Mouse (Mus musculus): ENCODE results near the gene Ralgps1.

Ralgps1 gene

GRCm38 (mm10) chr2:33179171-33179929 lies 191.9 kb downstream of the Ralgps1 start:
- DNase-seq (ENCODE audit: inconsistent age in 2 of 2, low spot score in 1 of 2): no peak

GRCm38 (mm10) chr2:33178243-33178932 lies 192.9 kb downstream of the Ralgps1 start:
- DNase-seq (ENCODE audit: inconsistent age in 2 of 2, low spot score in 1 of 2): peak in 1 of 2 experiments; percentile 54

- peak in 1 of 2 experiments; percentile 67 for DNase-seq (ENCODE audit: inconsistent age in 2 of 2, low spot score in 1 of 2)
These were observed 193.6 kb downstream of the Ralgps1 start for GRCm38 (mm10) chr2:33177443-33178242.

GRCm38 (mm10) chr2:33176921-33177320 lies 194.4 kb downstream of the Ralgps1 start:
- no peak for DNase-seq (ENCODE audit: inconsistent age in 2 of 2, low spot score in 1 of 2)

GRCm38 (mm10) chr2:33176516-33176915 lies 194.8 kb downstream of the Ralgps1 start:
- DNase-seq (ENCODE audit: inconsistent age in 2 of 2, low spot score in 1 of 2): peak in 1 of 2 experiments; percentile 55

DNA sequence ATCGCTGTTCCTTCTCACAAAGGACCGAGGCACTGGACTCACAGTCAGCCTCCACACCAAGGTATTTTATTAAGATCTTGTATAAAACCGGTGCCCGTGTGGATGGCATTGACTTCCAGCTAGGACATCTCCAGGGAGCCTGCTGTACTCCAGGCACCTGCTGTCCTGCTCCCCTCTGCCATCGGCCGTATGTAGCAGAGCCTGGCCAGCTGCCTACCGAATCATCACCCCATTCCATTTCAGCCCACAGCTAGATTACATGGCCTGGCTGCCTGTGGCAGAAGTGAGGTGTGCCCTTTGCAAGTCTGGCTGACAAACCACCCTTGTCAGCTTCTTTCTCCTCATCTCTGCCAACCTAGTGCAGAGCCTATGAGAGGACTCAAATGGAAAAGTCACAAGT lies 197.6 kb downstream of the Ralgps1 start:
- no peak for DNase-seq (ENCODE audit: inconsistent age in 2 of 2, low spot score in 1 of 2)

DNA sequence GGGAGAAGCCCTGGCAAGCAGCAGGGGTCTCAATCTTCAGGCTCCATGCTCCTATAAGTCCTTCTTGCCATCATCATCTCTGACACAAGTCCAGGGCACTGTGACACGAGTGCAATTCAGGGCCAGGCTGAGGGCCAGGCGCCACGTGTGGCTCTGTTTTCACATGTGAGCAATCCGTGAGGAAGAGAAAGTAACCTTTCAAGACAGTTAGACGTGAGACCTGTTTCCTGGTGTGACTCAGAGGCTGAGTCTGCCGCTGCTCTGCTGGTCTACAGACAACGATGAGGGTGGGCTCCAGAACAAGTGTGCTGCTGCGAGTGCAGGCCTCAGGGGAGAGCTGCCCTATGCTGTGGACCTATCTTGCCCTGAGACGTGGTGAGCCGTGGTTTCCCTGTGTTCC lies 198.2 kb downstream of the Ralgps1 start:
- peak in 1 of 2 experiments; percentile 74 for DNase-seq (ENCODE audit: inconsistent age in 2 of 2, low spot score in 1 of 2)

GRCm38 (mm10) chr2:33170777-33171565 lies 200.3 kb downstream of the Ralgps1 start:
- no peak for DNase-seq (ENCODE audit: inconsistent age in 2 of 2, low spot score in 1 of 2)

DNA sequence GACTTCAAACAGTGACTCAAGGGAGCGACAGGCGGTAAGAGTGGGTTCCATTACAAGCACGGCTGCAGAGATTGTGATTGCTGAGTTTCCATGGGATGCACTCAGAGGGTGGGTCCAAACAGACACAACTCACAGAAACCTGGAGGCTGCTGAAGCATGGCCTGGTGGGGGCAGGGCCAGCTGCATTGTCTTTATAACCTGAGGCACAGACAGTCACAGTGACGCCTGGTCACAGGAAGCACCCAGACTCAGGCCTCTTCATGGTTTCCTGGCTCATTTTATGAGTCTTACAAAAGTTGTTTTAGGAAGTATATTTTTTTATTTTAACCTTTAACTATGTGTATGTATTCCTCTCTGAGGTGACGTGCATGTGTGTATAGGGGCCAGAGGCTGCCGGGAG lies 201.8 kb downstream of the Ralgps1 start:
- DNase-seq (ENCODE audit: inconsistent age in 2 of 2, low spot score in 1 of 2): no peak

DNA sequence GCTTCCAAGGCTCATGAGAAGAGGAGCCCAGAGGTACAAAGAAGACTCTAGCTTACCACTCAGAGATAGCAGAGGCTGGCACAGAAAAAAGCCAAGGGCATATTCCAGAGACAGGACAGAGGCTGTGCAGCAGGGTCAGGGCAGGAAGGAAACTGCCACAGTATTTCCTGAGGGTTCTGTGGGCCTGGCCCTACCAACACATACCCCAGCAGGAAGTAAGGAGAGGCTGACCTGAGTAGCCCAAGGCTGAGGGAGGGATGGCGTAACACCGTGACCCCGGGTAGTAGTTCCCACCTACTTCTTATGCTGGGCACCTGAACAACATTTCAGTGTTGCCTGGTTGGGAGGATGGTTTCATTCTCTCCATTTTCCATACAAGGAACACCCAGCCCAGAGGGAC lies 204.2 kb downstream of the Ralgps1 start:
- DNase-seq (ENCODE audit: inconsistent age in 2 of 2, low spot score in 1 of 2): no peak

DNA sequence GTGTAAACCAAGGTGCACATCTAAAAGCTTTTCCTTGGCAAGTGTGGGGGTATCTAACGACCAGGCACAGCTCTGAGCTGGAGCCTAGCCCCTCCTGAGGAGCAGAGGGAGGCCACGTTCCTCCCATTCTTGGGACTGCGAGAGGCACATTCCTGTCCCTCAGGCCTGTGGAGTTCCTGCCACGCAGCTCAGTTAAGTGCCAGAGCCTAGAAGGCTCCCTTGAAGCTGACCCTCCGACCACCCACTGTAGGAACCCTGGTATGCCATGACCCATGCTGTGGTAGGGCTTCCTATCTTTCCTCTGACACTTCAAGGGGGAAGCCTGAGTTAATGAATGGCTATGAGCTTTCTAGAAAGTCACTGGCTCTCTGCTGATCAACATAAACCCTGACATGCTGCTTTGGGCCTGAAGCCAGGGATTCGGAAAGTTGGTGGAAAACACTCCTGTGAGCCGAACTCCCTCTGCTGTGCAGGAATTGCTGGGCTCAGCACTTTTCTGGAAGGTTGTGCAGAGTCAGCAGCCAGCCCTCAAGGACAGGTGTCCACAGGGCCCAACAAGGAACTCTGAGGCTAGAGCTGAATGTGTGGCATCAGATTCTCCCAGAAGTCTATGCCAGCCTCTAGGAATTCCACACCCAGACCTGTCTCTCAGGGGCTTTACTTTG lies 205.4 kb downstream of the Ralgps1 start:
- peak in 1 of 2 experiments; percentile 56 for DNase-seq (ENCODE audit: inconsistent age in 2 of 2, low spot score in 1 of 2)

GRCm38 (mm10) chr2:33165229-33165628 lies 206.1 kb downstream of the Ralgps1 start:
- no peak for DNase-seq (ENCODE audit: inconsistent age in 2 of 2, low spot score in 1 of 2)

DNA sequence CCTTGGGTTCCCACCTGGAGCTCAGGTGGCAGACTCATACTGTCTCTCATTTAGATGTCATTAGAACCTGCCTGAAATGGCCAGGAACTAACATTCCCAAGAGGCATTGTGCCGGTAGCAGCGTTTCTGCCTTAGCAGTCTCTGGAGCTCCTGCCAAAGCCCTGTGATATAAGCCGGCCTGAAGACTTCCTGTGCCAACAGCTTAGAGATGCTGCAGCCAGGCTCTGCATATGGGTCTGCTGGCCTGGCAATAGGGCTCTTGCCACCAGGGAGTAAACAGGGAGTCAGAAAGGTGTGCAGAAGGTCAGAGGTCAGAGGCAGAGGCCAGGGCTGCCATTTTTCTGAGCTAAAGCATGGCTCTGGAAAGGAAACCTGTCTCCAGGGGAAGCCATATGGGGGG lies 206.6 kb downstream of the Ralgps1 start:
- DNase-seq (ENCODE audit: inconsistent age in 2 of 2, low spot score in 1 of 2): no peak

DNA sequence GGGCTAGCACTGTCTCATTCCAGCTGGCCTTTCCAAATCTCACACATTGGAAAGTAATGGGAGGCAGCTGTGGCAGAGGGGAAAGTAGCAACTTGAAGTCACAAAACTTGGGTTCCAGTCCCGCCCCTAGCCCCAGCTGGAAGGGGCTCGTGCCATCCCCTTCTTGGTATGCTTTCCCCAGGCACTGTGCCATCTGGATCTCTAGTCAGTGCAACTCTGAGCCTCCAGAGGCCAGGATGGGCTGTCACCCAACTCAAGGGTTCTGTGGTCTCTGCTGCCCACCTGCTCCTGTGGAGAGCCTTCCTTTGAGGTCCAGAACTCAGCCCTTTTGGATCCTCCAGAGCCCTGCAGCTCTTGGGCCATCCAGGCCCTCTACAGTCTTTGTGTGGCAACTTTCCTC lies 209.2 kb downstream of the Ralgps1 start:
- no peak for DNase-seq (ENCODE audit: inconsistent age in 2 of 2, low spot score in 1 of 2)

DNA sequence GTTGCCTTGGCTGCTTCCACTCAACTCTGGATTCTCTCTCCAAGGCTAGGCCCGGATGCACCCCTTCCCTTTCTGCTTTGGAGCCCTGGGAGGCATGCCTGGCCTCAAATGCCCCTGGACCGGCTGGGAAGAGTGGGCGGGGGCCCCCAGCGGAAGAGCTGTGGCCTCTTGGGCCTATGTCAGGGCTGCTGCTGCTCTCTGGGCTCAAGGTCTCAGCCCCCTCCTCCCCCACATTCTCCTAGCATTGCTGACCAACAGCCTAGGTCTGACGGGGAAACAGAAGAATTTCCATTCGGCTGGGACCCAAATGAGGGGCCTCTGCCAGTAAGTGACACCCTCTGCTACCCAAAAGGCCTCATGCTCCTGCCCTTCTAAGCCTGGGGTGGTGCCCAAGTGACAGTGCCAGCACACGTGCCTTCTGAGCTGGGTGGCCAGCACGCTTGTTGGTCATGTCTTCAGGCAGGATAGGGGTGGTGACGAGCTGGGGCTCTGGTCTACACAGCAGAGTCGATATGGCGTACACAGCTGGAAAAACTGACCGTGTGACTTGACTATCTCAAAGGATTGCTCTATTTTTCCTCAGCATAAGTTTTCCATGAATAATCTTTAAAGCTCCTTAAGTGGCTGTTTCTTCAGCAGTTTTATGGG lies 210.8 kb downstream of the Ralgps1 start:
- DNase-seq (ENCODE audit: inconsistent age in 2 of 2, low spot score in 1 of 2): peak; percentile 32 to 64

- DNase-seq (ENCODE audit: inconsistent age in 2 of 2, low spot score in 1 of 2): no peak
These were observed 211.7 kb downstream of the Ralgps1 start for GRCm38 (mm10) chr2:33159593-33159992.

GRCm38 (mm10) chr2:33158895-33159294 lies 212.4 kb downstream of the Ralgps1 start:
- no peak for DNase-seq (ENCODE audit: inconsistent age in 2 of 2, low spot score in 1 of 2)

DNA sequence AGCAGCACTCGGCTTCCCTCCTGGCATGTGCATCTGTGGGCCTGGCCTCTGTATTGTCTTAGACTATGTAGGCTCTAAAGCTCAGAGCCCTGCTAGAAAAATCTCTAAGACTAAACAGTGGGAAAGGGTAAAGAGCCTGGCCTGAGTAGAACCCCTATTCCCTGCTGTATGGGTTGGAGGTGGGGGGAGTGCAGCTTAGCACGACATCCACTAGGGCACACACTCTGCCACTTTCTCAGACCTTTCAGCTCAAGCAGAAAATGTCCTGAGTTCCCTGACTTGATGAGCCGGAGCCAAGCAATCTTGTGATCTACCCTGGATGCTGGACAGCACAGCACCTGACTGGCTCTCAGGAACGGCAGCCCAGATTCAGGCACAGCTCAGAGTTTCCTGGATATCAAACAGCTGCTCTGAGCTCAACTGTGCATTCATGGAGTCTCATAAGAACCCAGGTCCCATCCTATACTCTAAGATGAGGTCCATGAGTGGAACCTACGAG lies 215.0 kb downstream of the Ralgps1 start:
- no peak for DNase-seq (ENCODE audit: inconsistent age in 2 of 2, low spot score in 1 of 2)

DNA sequence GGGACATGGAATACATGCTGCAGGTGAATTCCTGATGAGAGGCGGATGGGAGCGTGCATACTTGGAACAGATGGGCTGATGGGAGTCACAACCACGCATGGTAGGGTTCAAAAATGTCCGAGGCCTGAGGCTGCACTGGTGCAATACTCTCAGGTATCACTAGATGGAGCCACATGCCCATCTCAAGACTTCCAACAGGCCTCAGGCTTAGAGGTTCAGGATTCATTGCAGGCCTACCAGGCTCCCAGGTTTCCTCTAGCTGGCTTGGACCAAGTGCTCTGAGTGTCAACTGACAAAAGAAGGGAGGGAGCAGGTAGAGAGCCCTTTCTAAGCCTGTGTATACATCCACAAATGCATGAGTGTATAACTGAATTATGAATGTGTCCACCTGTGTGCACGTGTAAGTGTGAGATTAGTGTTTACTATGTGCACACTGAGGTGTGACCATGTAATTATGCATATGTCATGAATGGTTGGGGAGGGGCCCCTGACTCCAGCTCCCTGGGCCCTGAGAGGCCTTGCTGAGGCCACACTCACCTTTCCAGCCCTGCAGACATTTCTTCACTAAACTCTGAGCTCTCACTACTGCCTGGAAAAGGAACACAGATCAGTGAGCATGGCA lies 216.4 kb downstream of the Ralgps1 start:
- peak; percentile 63 to 93 for DNase-seq (ENCODE audit: inconsistent age in 2 of 2, low spot score in 1 of 2)

Data from adrenal gland, adult (tissue).